Mouse (Mus musculus) erythroblast, embryonic 14.5 days (primary cell): ENCODE measurements around the gene Kbtbd6.

Experiments used
- GATA1 ChIP-seq: IDR thresholded peaks from 2 replicates; pipeline ENCODE4 v1.6.1; 2012; ENCODE audit warnings: low read length, inconsistent platforms, mixed read lengths
- TAL1 ChIP-seq: IDR thresholded peaks from 3 replicates; pipeline ENCODE4 v1.6.1; 2012; ENCODE audit warnings: low read length, inconsistent platforms, mixed read lengths

DNA sequence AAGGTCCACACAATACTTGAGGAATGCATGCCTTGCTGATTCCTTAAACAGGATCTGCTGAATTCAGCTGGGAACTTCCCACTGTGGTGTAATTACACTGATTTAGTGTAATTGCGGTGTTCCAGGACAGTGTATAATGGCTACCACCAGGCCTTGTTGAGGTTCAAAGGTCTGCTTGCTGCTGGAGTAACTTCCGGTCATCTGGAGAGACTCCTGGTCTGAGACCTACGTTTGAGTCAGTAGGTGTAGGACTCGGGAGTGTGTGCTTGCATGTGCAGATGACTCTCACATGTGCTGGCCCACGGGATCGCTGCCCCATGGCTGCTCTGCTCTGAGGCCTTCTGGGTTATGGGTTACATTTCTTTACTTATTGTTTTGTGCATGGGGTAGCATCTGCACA lies 42.7 kb downstream of the Kbtbd6 start:
- no peak for TF ChIP-seq TAL1
- no peak for TF ChIP-seq GATA1
